Mouse (Mus musculus): ENCODE results near the gene 1700017B05Rik.
"Not testable (repeated sequence)": the region's sequence is repeated elsewhere in the genome, so short reads cannot be mapped to it uniquely, and the experiment has no call there.

The 1700017B05Rik gene

DNA sequence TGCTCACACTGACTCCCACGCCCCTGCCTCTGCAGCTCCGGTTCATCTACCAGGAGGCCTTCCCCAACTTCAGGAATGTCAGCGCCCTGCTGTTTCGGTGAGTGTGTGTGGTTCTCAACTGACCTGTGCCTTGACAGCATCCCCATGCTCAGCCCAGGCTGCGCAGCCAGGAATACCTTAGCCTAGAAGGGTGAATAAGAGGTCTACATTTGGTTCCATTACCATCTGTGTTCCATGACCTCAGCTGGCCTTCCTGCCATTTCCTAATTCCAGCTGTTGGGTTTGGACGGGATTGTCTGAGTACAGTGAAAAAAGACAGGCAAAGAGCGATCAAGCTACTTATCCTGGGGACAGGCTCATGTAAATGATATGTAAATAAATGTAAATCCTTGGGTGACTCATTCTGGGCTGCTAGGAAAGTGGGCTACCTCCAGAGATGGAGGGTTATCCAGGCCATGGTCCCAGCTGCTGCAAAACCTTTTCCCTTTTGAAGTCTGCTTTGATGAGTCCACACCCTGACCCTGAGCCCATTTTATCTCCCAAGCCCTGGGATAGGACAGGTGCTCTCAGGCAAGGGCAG lies 18.2 kb downstream of the 1700017B05Rik start:
- DNase-seq: no peak

DNA sequence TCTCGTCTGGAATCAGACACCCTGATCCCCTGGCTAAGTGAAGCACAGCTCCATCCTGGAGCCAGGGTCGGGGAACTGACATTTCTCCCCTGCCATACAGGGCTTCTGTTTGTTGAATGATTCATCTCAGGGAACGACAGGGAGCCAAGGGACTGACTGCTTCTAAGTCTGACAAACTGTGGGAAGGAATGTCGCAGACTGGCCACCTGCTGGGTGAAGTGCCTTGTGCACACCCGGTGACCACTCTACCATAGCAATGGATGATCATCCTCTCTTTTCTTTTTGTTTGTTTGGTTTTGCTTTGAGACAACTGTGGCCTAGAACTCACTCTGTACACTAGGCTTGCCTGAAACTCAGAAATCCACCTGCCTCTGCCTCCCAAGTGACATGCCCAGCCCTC lies 19.5 kb downstream of the 1700017B05Rik start:
- no peak for DNase-seq

DNA sequence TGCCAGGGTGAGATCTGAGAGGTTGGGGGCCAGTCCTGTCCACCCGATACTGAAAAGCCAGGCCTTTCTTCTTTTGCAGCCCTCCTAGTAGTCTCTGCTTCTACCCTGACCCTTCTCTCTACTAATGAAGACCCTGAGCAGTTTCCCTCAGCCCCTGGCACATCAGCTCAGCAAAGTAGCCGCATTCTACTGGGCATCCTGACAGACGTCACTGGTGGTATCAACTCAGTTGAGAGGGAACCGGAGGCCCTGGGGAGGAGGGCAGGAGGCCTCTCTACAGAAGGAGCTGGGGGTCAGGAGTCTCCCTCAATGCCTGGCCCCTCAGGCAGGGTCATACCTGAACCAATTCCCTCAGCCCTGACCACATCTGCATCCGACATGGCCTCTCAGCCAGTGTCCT lies 21.3 kb downstream of the 1700017B05Rik start:
- DNase-seq: no peak

- DNase-seq: no peak
These were observed 24.2 kb downstream of the 1700017B05Rik start for GRCm38 (mm10) chr9:57238220-57238619.

GRCm38 (mm10) chr9:57237705-57238104 lies 24.7 kb downstream of the 1700017B05Rik start:
- DNase-seq: no peak

DNA sequence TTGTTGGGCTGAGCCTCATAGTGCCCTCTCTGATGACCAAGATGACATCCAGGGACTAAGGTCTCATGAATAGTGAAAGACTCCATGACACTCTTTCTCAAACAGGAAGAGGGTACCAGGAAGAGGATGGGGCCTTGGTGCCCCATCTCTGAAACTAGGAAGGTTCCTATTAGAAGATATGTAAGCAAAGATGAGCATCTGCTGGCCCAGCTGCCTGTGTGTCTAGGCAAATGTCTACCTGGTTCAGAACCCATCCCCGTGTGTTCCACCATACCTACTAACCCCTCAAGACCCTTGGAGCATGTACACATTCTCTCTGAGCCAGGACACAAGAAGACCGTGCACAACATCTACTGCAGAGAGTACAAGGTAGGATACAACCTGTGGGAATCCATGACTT lies 26.2 kb downstream of the 1700017B05Rik start, which contains the start of gene Trcg1:
Gene Trcg1, plus strand, starts transcription at position 301 of the 400 bp plus-strand sequence.
- DNase-seq: no peak

GRCm38 (mm10) chr9:57233767-57234166 lies 28.6 kb downstream of the 1700017B05Rik start:
- DNase-seq: no peak

GRCm38 (mm10) chr9:57233142-57233541 lies 29.3 kb downstream of the 1700017B05Rik start:
- no peak for DNase-seq

- DNase-seq: no peak
These were observed 30.0 kb downstream of the 1700017B05Rik start for GRCm38 (mm10) chr9:57232341-57232940.

GRCm38 (mm10) chr9:57231536-57232255 lies 30.7 kb downstream of the 1700017B05Rik start:
- DNase-seq: no peak

GRCm38 (mm10) chr9:57230146-57230783 lies 32.1 kb downstream of the 1700017B05Rik start:
- DNase-seq: no peak

GRCm38 (mm10) chr9:57229726-57230125 lies 32.7 kb downstream of the 1700017B05Rik start:
- DNase-seq: no peak

DNA sequence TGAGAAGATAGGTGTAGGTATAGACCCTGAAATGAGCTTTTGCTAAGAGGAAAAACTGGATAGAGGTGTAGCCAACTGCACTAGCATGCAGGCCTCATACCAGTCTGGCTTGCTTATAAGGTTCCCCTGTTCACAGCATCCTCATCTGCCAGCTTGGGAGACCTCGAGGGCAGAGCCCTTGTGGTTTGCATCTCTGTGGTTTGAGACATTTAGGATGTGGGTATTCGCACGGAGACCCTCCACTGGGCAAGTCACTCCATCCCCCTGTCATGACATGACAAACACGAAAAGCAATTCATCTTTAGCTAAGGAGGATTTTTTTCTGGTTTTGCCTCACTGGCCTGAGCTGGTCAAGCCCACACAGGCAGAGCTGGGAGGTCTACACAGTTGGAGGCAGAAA lies 34.2 kb downstream of the 1700017B05Rik start:
- no peak for DNase-seq

GRCm38 (mm10) chr9:57227203-57227602 lies 35.2 kb downstream of the 1700017B05Rik start:
- no peak for DNase-seq

GRCm38 (mm10) chr9:57226628-57227122 lies 35.7 kb downstream of the 1700017B05Rik start:
- not testable (repeated sequence) for DNase-seq

DNA sequence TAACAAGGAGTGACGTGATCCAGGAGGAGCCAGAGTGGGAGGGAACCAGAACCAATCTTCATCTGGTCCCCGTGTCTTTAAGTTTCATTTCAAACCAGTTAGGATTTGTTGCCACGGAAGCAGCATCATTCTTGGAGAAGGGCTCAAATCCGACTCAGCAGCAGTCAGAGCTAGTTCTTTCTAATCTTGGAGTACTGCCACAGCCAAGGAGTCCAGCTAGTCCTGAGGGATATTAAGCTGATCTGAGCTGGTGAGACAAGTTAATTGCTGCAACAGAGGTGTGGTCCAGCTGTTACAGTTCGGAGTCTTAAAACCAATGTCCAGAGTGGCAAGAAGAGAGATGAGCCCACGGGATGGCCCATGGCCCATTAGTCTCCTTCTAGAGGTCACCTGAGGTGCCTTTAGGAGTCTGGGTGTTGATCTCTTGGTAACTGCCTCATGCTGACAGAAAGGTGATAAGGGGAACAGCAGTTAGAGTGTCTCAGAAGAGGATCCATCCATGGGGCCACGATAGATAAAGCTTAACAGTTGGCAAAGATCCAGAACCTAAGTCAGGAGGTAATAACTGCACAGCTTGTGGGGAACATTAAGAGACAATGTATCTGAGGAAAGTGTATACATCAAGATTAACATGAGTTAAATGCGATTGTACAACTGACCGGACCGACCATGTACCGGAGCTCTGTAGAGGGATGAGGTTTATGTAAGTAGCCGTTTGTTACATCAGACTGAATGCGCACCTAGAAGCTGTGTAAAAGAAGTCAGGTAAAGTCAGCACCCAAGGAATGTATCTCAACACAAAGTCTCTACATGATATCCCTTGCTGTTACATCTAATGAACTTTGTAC lies 36.4 kb downstream of the 1700017B05Rik start:
- DNase-seq: no peak

- no peak for DNase-seq
These were observed 39.1 kb downstream of the 1700017B05Rik start for GRCm38 (mm10) chr9:57223341-57223740.

GRCm38 (mm10) chr9:57220356-57220755 lies 42.1 kb downstream of the 1700017B05Rik start:
- DNase-seq: peak; percentile 39 to 42

- no peak for DNase-seq
These were observed 42.9 kb downstream of the 1700017B05Rik start for GRCm38 (mm10) chr9:57219511-57219910.

DNA sequence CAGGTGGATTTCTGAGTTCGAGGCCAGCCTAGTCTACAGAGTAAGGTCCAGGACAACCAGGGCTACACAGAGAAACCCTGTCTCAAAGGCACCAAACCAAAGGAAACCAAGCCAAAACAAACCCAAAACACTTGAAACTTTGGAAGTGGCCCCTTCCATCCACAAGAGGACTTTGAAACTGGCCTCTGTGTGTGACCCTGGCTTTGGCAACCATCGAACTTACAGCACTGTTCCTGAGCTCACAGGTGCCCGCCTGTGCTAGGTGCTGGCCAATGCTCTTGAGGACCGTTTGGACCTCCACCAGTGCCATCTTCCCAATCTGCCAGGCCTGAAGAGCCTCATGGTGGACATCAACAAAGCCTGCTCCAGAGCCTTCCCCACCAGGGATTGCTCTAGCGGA lies 43.6 kb downstream of the 1700017B05Rik start:
- DNase-seq: no peak

DNA sequence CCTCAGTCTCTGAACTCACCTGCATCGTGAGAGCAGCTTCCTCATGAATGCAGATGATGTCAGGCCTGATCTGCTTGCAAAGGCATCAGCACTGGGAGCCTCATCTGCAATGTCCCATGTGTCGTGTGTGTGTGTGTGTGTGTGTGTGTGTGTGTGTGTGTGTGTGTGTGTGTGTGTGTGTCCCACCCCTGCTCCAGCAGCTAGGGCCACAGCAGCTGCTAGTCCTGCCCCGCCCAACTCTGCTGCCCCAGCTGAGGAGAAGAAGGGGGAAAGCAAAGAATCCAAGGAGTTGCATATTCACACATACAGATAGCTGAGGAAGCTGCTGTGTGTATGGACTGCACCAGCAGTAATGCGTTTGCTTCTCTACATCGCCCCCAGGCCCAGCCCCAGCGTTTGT lies 45.2 kb downstream of the 1700017B05Rik start:
- DNase-seq: no peak

DNA sequence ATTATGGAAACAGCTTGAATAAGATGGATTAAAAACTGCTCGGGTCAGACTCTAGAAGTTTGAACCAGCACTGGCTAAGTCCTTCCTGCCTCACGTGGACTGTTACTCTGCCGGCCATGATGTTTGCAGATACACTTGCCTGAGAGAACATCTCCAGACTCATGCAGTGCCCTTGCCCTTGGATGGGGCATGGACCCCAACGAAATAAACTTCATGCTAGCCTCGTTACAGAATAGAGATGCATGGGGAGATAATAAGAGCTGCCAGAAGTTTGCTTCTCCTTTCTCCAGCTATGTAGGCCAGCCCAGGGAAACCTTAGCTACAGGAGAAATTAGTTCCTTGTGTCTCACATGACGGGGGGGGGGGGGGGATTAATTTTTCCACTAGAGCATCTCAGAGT lies 47.9 kb downstream of the 1700017B05Rik start:
- DNase-seq: no peak
